Mouse (Mus musculus) forebrain, embryonic 14.5 days (tissue): Measurements from ENCODE around the gene Pde3a. TPM values are rescaled to one million over a fixed set of nuclear protein-coding genes. Genes with fewer than 3 reads are reported as not detected.
A peak's percentile ranks its signal among the peaks of the same experiment; 100 is the strongest.

Source experiments
- ATAC-seq: fragments of 200-750 bp; cut with Nextera tagmentation; 2 replicates; pipeline ENCODE4 v1.8.0; 2017; ENCODE audit warnings: mild to moderate bottlenecking, moderate library complexity
- DNase-seq: peaks from one replicate; pipeline ENCODE4 v3.0.0-alpha.2; 2015; ENCODE audit warnings: low spot score
- H3K27ac ChIP-seq: fragments of 300-500 bp; sonication (generic); 2 replicates; pipeline ENCODE4 v1.5.1; 2014; ENCODE audit warnings: low read depth, mild to moderate bottlenecking, control low read depth, low read length, moderate library complexity
- H3K27me3 ChIP-seq: fragments of 300-500 bp; sonication (generic); replicated peaks from 2 replicates; pipeline ENCODE4 v1.6.1; 2014; ENCODE audit warnings: low read length, control low read depth, mixed read lengths; ENCODE audit not compliant: control insufficient read depth, insufficient read depth
- H3K36me3 ChIP-seq: fragments of 300-500 bp; sonication (generic); 2 replicates; pipeline ENCODE4 v1.6.1; 2014; ENCODE audit warnings: low read length, control low read depth; ENCODE audit not compliant: control insufficient read depth, insufficient read depth
- H3K4me1 ChIP-seq: fragments of 300-500 bp; sonication (generic); 2 replicates; pipeline ENCODE4 v1.6.1; 2014; ENCODE audit warnings: antibody characterized with exemption, low read length, control low read depth; ENCODE audit not compliant: control insufficient read depth, insufficient read depth
- H3K4me2 ChIP-seq: fragments of 300-500 bp; sonication (generic); 2 replicates; pipeline ENCODE4 v1.6.1; 2014; ENCODE audit warnings: mild to moderate bottlenecking, control low read depth, low read length
- H3K4me3 ChIP-seq: fragments of 300-500 bp; sonication (generic); 2 replicates; pipeline ENCODE4 v1.5.1; 2014; ENCODE audit warnings: low read depth, low read length, control low read depth
- H3K9ac ChIP-seq: fragments of 300-500 bp; sonication (generic); 2 replicates; pipeline ENCODE4 v1.6.1; 2014; ENCODE audit warnings: mild to moderate bottlenecking, low read length, control low read depth, moderate library complexity
- H3K9me3 ChIP-seq: fragments of 300-500 bp; sonication (generic); replicated peaks from 2 replicates; pipeline ENCODE4 v1.6.1; 2016; ENCODE audit warnings: low read length, control low read depth, mixed read lengths; ENCODE audit not compliant: control insufficient read depth
- WGBS: fragments of 180-500 bp; shearing (Covaris S2); extraction: QIAGEN DNeasy Blood & Tissue Kit; methylation state at CpG from one replicate; pipeline ENCODE4 v1.1.7; 2014; 5-methylcytosine and 5-hydroxymethylcytosine counted together
- polyA plus RNA-seq: library from polyadenylated mRNA; unstranded; fragments of >200 nt; fragmentation: Nextera tagmentation; extraction: Ambion mirVana; gene quantifications from 2 replicates; pipeline ENCODE4 v1.2.1, GENCODE M21; 2014

The Pde3a gene
- polyA plus RNA-seq, 1 experiment from 2014 or later, result 0.88 TPM

DNA sequence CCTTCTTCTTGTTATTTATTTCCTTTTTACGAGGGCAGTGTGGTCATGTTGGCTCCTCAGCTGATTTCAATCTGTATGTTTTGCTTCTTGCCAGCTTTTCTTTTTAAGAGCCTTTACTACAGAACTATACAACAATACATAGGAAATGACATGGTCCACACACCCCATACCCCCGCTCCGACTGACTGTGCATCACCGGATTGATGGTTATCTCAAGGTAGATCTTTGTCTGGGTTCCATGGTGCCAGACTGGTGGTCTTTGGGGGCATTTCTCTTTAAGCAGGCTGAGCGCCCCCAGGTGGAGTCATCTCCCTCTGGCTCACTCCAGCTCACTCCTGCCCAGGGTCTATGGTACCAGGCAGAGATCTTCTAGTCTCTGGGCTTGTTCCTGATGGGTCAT is 206.3 kb downstream of the Pde3a start:
- Histone ChIP-seq H3K4me3 (no peak overlapping the region), H3K4me2 (no peak overlapping the region)

DNA sequence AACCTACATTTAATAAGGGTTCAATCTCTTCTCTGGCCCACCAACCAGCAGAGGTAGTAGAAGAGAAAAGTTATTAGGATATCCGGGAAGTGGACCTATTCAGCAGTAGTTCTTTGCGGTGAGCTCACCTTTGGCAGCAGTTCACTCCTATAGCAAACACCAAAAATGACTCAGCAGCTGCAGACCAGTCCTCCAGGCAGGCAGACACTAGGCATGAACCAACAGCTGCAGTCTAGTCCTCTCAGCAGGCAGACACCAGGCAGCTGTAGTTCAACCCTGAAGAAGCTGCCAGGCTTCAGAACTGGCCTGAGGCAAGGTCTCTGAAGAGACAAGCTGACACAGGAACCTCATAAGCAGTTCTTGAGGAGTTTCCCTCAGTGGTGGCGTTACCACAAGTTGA is 207.5 kb downstream of the Pde3a start:
- Histone ChIP-seq H3K9ac (no peak overlapping the region), H3K4me3 (no peak overlapping the region), H3K36me3 (no peaks in the 10 kb centered on the region), H3K9me3 (no peaks in the 10 kb centered on the region), H3K27ac (no peak overlapping the region), H3K4me1 (no peaks in the 10 kb centered on the region), H3K27me3 (no peaks in the 10 kb centered on the region), H3K4me2 (no peak overlapping the region)
- WGBS, result 85% methylated on average over 3 of the region's 3 CpGs
- ATAC-seq, result no peak
- no peak for DNase-seq

More for the DNA sequence above, 206.3 kb downstream of the Pde3a start:
- no peak overlapping the region for H3K9ac ChIP-seq
- no peak overlapping the region for H3K27ac ChIP-seq
- DNase-seq, result no peak
- no peaks in the 10 kb centered on the region for H3K4me1 ChIP-seq
- H3K36me3 ChIP-seq, result no peaks in the 10 kb centered on the region
- H3K9me3 ChIP-seq, result no peaks in the 10 kb centered on the region
- no peak for ATAC-seq
- 83% methylated on average over 5 of the region's 5 CpGs for WGBS
- H3K27me3 ChIP-seq, result no peaks in the 10 kb centered on the region

DNA sequence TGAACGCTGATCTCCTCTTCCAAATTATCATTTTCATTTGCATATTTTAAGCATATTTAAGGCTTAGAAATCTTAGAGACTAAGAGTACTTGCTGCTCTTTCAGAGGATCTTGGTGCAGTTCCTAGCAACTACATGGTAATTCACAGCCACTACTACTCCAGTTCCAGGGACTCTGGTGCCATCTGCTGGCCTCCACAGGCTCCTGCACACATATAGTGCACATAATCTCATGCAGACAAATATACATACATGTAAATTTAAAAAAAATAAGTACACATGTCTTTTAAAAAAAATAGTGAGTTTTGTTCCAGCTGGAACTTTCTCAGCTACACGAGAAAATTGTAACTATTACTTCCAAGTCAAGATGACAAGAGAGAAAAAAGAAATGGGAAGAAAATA is 221.2 kb downstream of the Pde3a start:
- no peaks in the 10 kb centered on the region for H3K9me3 ChIP-seq
- H3K4me2 ChIP-seq, result no peak overlapping the region
- H3K4me3 ChIP-seq, result no peak overlapping the region
- DNase-seq, result no peak
- no peaks in the 10 kb centered on the region for H3K36me3 ChIP-seq
- no peak overlapping the region for H3K27ac ChIP-seq
- H3K27me3 ChIP-seq, result no peaks in the 10 kb centered on the region
- H3K4me1 ChIP-seq, result peaks cover 2% of the 10 kb centered on the region; the same call in 1 of the 2 replicates
- no peak for ATAC-seq
- no peak overlapping the region for H3K9ac ChIP-seq
- WGBS, result 94% methylated on average over 2 of the region's 2 CpGs

DNA sequence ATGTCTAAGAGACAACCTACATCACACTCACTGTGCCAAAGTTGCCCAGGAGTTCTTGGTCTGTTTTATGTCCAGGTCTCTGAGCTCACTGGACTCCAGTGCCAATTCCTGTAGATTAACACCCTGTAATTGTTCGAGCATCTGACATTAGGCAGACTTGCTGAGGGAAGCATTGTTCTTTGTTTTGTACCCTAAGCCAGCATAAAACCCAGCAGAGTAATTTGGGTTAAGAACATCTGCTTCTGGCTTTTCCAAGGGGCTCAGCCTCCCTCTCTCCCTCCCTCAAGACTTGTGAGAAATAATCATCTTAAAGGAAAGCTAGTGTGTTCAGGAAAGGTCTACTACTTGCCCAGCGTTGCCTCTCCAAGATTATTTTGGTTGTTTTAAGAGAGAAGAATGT is 225.2 kb downstream of the Pde3a start:
- no peak overlapping the region; the same call in 1 of the 2 replicates for H3K27ac ChIP-seq
- H3K4me1 ChIP-seq, result peaks cover 2% of the 10 kb centered on the region; the same call in 1 of the 2 replicates
- H3K9ac ChIP-seq, result no peak overlapping the region
- DNase-seq (peak; percentile 47), ATAC-seq (peak; percentile 54)
- no peaks in the 10 kb centered on the region for H3K36me3 ChIP-seq
- H3K4me3 ChIP-seq, result no peak overlapping the region
- WGBS, result 28% methylated on average over 2 of the region's 2 CpGs
- no peaks in the 10 kb centered on the region for H3K9me3 ChIP-seq
- no peak overlapping the region for H3K4me2 ChIP-seq
- H3K27me3 ChIP-seq, result no peaks in the 10 kb centered on the region

DNA sequence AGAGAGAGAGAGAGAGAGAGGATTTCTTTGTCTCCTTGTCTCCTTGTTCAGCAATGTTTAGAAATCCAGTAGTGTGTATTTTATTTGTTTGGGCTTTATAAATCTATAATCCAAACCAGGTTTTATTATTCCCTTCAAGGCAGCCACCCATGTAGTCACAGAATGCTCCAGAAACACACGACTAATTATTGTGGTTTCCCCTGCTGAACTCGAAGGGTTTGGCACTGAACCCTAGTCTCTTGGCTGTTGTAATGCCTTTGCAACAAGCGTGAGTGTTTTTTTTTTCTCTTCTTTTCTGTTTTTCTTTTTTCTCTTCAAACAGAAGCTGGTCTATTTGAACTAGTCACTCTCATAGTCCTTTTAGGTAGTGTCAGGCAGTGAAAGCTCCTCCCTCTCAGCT is 225.6 kb downstream of the Pde3a start:
- Histone ChIP-seq H3K4me1 (peaks cover 2% of the 10 kb centered on the region; the same call in 1 of the 2 replicates), H3K4me2 (no peak overlapping the region), H3K4me3 (no peak overlapping the region), H3K9me3 (no peaks in the 10 kb centered on the region), H3K27me3 (no peaks in the 10 kb centered on the region), H3K27ac (no peak overlapping the region), H3K36me3 (no peaks in the 10 kb centered on the region), H3K9ac (no peak overlapping the region)
- ATAC-seq (peak; percentile 44; the same call in 1 of the 2 replicates), DNase-seq (peak; percentile 71)
- 28% methylated on average over 3 of the region's 3 CpGs for WGBS

DNA sequence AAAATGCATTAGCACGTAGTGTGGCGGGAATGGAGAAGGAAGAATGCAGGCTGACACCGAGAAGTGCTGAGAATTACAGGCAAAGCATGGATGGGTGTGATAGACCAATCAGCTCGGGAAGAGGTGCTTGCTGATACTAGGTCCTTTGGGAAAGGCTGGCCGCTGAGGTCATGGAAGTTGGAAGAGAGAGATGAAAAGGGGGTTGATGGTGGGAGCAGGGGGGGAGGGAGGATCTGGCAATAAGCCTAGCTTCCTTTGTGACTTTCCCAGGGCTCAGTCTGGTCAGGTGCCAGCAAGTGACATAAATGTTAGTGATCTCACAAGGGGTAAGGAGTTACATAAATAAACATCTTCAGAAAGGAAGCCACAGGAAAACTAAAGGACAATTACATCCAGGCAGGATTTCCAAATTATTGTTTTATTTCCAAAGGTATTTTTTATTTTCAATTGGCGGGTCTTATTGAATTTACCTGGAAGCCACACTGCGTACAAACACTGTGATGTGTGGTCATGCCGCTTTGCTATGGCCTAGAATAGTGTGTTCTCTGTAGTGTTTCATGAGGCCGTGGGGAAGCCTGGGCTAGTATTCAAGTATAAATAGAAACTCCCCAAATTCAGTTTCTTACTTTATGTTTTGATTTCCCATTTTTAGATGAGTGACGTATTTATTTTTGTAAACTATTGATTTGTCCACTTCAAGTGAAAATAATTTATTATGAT is 236.4 kb downstream of the Pde3a start:
- peaks cover 5% of the 10 kb centered on the region; the same call in 1 of the 2 replicates for H3K4me1 ChIP-seq
- H3K36me3 ChIP-seq, result no peaks in the 10 kb centered on the region
- ATAC-seq (peak; percentile 88), DNase-seq (peak; percentile 85)
- H3K4me3 ChIP-seq, result no peak overlapping the region
- H3K27me3 ChIP-seq, result no peaks in the 10 kb centered on the region
- no peaks in the 10 kb centered on the region for H3K9me3 ChIP-seq
- no peak overlapping the region for H3K4me2 ChIP-seq
- 36% methylated on average over 10 of the region's 10 CpGs for WGBS
- H3K27ac ChIP-seq, result no peak overlapping the region
- no peak overlapping the region for H3K9ac ChIP-seq

DNA sequence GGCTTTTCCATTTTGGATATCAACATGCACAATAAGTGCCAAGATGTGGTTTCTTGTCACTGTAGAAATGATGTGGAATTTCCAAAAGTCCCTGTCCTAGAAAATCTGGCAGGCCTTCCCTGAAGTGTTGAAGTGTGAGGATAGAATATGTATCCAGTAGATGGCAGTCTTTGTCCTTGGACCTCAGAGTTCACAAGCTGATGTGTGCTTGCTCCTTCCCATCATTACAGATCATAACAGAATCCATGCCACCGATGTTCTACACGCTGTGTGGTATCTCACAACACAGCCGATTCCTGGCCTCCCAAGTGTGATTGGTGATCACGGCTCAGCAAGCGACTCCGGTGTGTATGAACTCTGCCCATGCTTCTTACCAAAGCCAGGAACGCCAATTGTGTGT is 238.2 kb downstream of the Pde3a start:
- Histone ChIP-seq H3K27ac (no peak overlapping the region), H3K27me3 (no peaks in the 10 kb centered on the region), H3K9ac (no peak overlapping the region), H3K4me3 (no peak overlapping the region), H3K9me3 (no peaks in the 10 kb centered on the region), H3K4me1 (peaks cover 5% of the 10 kb centered on the region; the same call in 1 of the 2 replicates), H3K36me3 (no peaks in the 10 kb centered on the region), H3K4me2 (no peak overlapping the region)
- ATAC-seq (peak; percentile 64), DNase-seq (peak; percentile 81)
- WGBS, result 57% methylated on average over 7 of the region's 7 CpGs

DNA sequence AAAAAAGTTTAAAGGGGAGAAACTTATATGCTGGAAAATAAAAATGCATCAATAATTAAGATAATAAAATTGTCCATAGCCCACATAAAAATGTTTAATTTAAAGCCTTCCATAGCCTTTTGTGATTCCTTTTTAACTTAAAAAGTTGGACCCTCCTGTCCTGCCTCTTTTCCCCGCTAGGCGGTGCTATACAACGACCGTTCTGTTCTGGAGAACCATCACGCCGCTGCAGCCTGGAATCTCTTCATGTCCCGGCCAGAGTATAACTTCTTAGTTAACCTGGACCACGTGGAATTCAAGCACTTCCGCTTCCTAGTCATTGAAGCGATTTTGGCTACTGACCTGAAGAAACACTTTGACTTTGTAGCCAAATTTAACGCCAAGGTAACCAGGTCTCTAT is 239.6 kb downstream of the Pde3a start:
- H3K4me3 ChIP-seq, result no peak overlapping the region
- ATAC-seq (no peak), DNase-seq (peak; percentile 77)
- H3K9ac ChIP-seq, result no peak overlapping the region
- H3K4me1 ChIP-seq, result peaks cover 5% of the 10 kb centered on the region; the same call in 1 of the 2 replicates
- no peak overlapping the region for H3K27ac ChIP-seq
- no peaks in the 10 kb centered on the region for H3K27me3 ChIP-seq
- no peaks in the 10 kb centered on the region for H3K36me3 ChIP-seq
- no peak overlapping the region for H3K4me2 ChIP-seq
- H3K9me3 ChIP-seq, result no peaks in the 10 kb centered on the region
- 15% methylated on average over 11 of the region's 11 CpGs for WGBS

DNA sequence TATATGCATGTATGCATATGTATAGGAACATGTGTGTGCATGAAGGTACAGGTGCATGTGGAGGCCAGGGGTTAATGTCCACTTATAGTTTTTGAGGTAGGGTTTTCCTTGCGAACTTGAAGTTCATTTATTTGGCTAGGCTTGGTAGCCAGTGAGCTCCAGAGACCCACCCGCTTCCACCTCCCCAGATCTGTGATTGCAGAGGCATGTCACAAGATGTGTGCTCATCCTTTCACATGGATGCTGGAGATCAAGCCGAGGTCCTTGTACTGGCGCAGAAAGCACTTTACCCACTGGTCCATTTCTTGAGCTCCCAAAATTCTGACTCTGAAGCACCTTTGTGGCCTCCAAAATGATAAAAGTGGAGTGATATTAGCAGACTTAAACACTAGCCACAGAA is 245.8 kb downstream of the Pde3a start:
- H3K4me2 ChIP-seq, result no peak overlapping the region
- H3K4me1 ChIP-seq, result peaks cover 18% of the 10 kb centered on the region
- H3K9ac ChIP-seq, result no peak overlapping the region
- 53% methylated on average over 4 of the region's 4 CpGs for WGBS
- ATAC-seq (no peak), DNase-seq (no peak)
- no peaks in the 10 kb centered on the region for H3K36me3 ChIP-seq
- no peak overlapping the region for H3K4me3 ChIP-seq
- H3K9me3 ChIP-seq, result no peaks in the 10 kb centered on the region
- H3K27me3 ChIP-seq, result no peaks in the 10 kb centered on the region
- no peak overlapping the region for H3K27ac ChIP-seq
